ENCODE assay signal across 31 mouse cellular contexts in the genomic region with DNA sequence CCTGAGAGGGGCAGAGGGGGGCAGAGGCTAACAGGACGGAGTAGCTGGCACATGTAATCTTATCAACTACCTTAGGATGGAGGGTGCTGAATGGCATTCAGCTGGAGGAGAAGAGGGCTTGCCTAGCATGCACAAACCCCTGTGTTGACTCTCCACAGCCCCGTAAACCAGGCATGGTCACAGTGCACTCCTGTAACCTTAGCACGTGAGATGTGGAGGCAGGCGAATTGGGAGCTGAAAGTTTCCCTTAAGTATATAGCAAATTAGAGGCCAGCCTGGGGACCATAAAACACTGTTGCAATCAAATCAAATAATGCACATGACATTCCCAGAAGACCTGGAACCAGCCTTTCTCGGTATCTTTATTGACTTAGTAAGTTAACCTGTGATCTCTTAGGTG. TPM values are rescaled to one million over a fixed set of nuclear protein-coding genes. Genes with fewer than 3 reads are reported as not detected.
"Had no signal": no experiment of that assay in that cellular context is flagged by ENCODE, and none has a peak within 500 bp of the region (broad histone marks: within the 10 kb centered on the region; RNA-seq: fewer than 3 reads in every experiment).

No protein-coding gene starts in this region.

- H3K4me2 ChIP-seq: limb, embryonic 13.5 days; liver, embryonic 11.5 days; lung, embryonic 15.5 days; midbrain, embryonic 13.5 days; neural tube, embryonic 12.5 days; neural tube, embryonic 15.5 days had no signal

- H3K4me1 ChIP-seq: limb, embryonic 10.5 days; limb, embryonic 13.5 days; lung, embryonic 15.5 days; megakaryocyte, embryonic 14.5 days; midbrain, embryonic 10.5 days; midbrain, embryonic 13.5 days; neural tube, embryonic 12.5 days; neural tube, embryonic 15.5 days had no signal

- H3K27me3 ChIP-seq: limb, embryonic 13.5 days; lung, embryonic 15.5 days; megakaryocyte, embryonic 14.5 days; midbrain, embryonic 13.5 days; neural tube, embryonic 12.5 days; neural tube, embryonic 15.5 days had no signal

- H3K4me3 ChIP-seq: layer of hippocampus, adult 2 months; limb, embryonic 10.5 days; limb, embryonic 13.5 days; lung, embryonic 15.5 days; megakaryocyte, embryonic 14.5 days; midbrain, embryonic 10.5 days; midbrain, embryonic 13.5 days; neural tube, embryonic 12.5 days; neural tube, embryonic 15.5 days had no signal

- H3K27ac ChIP-seq: kidney, postnatal 0 days; layer of hippocampus, adult 2 months; limb, embryonic 10.5 days; limb, embryonic 13.5 days; liver, embryonic 14.5 days; lung, embryonic 15.5 days; midbrain, embryonic 10.5 days; midbrain, embryonic 13.5 days; neural tube, embryonic 12.5 days; neural tube, embryonic 15.5 days had no signal

- H3K9me3 ChIP-seq: limb, embryonic 10.5 days; limb, embryonic 13.5 days; lung, embryonic 15.5 days; megakaryocyte, embryonic 14.5 days; midbrain, embryonic 10.5 days; midbrain, embryonic 13.5 days; neural tube, embryonic 12.5 days; neural tube, embryonic 15.5 days had no signal

- H3K9ac ChIP-seq: limb, embryonic 13.5 days; liver, embryonic 14.5 days; liver, postnatal 0 days; lung, embryonic 15.5 days; midbrain, embryonic 13.5 days; neural tube, embryonic 12.5 days; neural tube, embryonic 15.5 days had no signal

- ATAC-seq: inflammation-experienced regulatory T-cells, adult 6 months; liver, postnatal 0 days; midbrain, embryonic 13.5 days had no signal

- DNase-seq: kidney, adult 2 months; kidney, postnatal 25 days; layer of hippocampus, adult 9-11 months; liver, postnatal 0 days; lung, postnatal 14 days; right cerebral cortex, adult 18-20 months; right cerebral cortex, postnatal 14 days; right cerebral cortex, postnatal 4 days; spleen, adult 18-20 months; thymus, adult 2 months; thymus, postnatal 25 days had no signal

RNA-seq across cellular contexts. Expression of gene Ccdc36, which starts 49.5 kb away (rescaled TPM):
- polyA plus RNA-seq: inflammation-experienced regulatory T-cells, adult 6 months; kidney, adult 2 months; large intestine, adult 2 months had no signal

RNA-seq across cellular contexts. Expression of gene BC048562, which starts 57.5 kb away (rescaled TPM):
- total RNA-seq: layer of hippocampus, adult 2 months; layer of hippocampus, postnatal 25 days; left cerebral cortex, adult 18-20 months; left cerebral cortex, postnatal 25 days; midbrain, postnatal 0 days had no signal
- polyA plus RNA-seq: inflammation-experienced regulatory T-cells, adult 6 months; kidney, adult 2 months; kidney, embryonic 14.5 days; kidney, postnatal 0 days; large intestine, adult 2 months; limb, embryonic 10.5 days; limb, embryonic 13.5 days; liver, embryonic 11.5 days; liver, embryonic 14.5 days; liver, postnatal 0 days; lung, embryonic 15.5 days; midbrain, embryonic 10.5 days; midbrain, embryonic 13.5 days; midbrain, postnatal 0 days; neural tube, embryonic 12.5 days; neural tube, embryonic 15.5 days; stomach, embryonic 16.5 days; thymus, adult 2 months had no signal
